Mouse (Mus musculus) kidney, embryonic 16.5 days (tissue): ENCODE data around the gene Dbx2. TPM values are rescaled to one million over a fixed set of nuclear protein-coding genes. Genes with fewer than 3 reads are reported as not detected.

Experiments
- ATAC-seq: fragments of 200-750 bp; cut with Nextera tagmentation; 2 replicates; pipeline ENCODE4 v1.8.0; 2017; ENCODE audit warnings: moderate TSS enrichment; ENCODE audit not compliant: low FRiP score, low TSS enrichment
- H3K27ac ChIP-seq: fragments of 300-500 bp; sonication (generic); 2 replicates; pipeline ENCODE4 v1.5.1; 2014; ENCODE audit warnings: low read length
- H3K27me3 ChIP-seq: fragments of 300-500 bp; sonication (generic); 2 replicates; pipeline ENCODE4 v1.6.1; 2014; ENCODE audit warnings: low read length, control low read depth, mixed read lengths; ENCODE audit not compliant: insufficient read depth
- H3K36me3 ChIP-seq: fragments of 300-500 bp; sonication (generic); 2 replicates; pipeline ENCODE4 v1.6.1; 2014; ENCODE audit warnings: low read length, control low read depth, mixed read lengths; ENCODE audit not compliant: insufficient read depth
- H3K4me1 ChIP-seq: fragments of 300-500 bp; sonication (generic); 2 replicates; pipeline ENCODE4 v1.6.1; 2014; ENCODE audit warnings: low read length, control low read depth, mixed read lengths; ENCODE audit not compliant: insufficient read depth
- H3K4me2 ChIP-seq: fragments of 300-500 bp; sonication (generic); replicated peaks from 2 replicates; pipeline ENCODE4 v1.6.1; 2014; ENCODE audit warnings: low read depth, low read length
- H3K4me3 ChIP-seq: fragments of 300-500 bp; sonication (generic); 2 replicates; pipeline ENCODE4 v1.5.1; 2014; ENCODE audit warnings: mild to moderate bottlenecking, low read length
- H3K9ac ChIP-seq: fragments of 300-500 bp; sonication (generic); replicated peaks from 2 replicates; pipeline ENCODE4 v1.6.1; 2014; ENCODE audit warnings: low read length
- H3K9me3 ChIP-seq: fragments of 300-500 bp; sonication (generic); 2 replicates; pipeline ENCODE4 v1.6.1; 2016; ENCODE audit warnings: low read length, control low read depth
- WGBS: fragments of 180-500 bp; shearing (Covaris S2); extraction: QIAGEN DNeasy Blood & Tissue Kit; methylation state at CpG from one replicate; pipeline ENCODE4 v1.1.7; 2014; 5-methylcytosine and 5-hydroxymethylcytosine counted together
- polyA plus RNA-seq: library from polyadenylated mRNA; unstranded; fragments of >200 nt; fragmentation: Nextera tagmentation; extraction: Ambion mirVana; gene quantifications from 2 replicates; pipeline ENCODE4 v1.2.1, GENCODE M21; 2015

Dbx2 gene
- 0.28 TPM in 1 of 2 replicates, not detected in the other for polyA plus RNA-seq

DNA sequence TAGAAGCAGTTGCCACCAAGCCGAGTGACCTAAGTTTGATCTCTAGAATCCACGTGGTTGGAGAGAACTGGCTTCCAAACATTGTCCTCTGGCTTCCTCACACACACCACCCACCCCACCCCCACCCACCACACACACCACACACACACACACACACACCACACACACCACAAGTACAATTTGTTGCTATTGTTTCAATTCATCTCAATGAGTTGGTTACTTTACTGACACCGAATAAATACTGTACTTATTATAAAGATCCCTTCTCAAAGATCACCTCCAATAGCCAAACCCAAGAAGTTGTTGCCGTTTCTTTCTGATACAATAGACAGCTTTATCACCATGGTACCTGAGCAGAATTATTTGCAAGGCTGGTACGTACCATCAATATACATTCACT lies at the start of gene Dbx2:
Dbx2 (minus strand) TSS at position 101 of the 400 bp plus-strand sequence.
- Histone ChIP-seq H3K4me2 (peak within 1 kb of the TSS; percentile 66), H3K4me3 (peak within 1 kb of the TSS; percentile 46), H3K36me3 (no peaks in the 10 kb centered on the region), H3K27me3 (peaks cover 43% of the 10 kb centered on the region), H3K9ac (no peak within 1 kb of the TSS), H3K9me3 (no peaks in the 10 kb centered on the region), H3K4me1 (peaks cover 13% of the 10 kb centered on the region; the same call in 1 of the 2 replicates), H3K27ac (no peak within 1 kb of the TSS)
- WGBS: 85% methylated on average over 5 of the region's 5 CpGs
- no peak for ATAC-seq

DNA sequence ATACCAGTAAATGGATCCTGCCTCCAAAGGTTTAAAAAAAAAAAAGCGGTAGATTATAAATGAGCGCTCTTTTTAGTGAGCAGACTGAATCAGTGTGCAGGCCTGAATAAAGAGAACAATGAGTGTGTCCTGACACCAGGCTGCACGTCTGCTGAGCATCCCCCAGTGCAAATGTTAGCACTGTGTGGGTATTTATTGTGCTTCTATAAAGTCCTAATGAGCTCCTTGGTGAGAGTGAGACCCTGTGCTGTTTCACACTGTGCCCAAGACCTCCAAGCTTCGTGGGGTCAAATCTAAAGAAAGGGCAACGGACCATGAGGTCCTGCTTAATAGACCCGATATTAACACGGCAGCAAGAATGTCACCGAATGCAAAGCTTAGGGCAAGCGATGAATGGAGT lies 46.4 kb upstream of the Dbx2 start:
- Histone ChIP-seq H3K9me3 (no peaks in the 10 kb centered on the region), H3K4me1 (peaks cover 5% of the 10 kb centered on the region; the same call in 1 of the 2 replicates), H3K36me3 (no peaks in the 10 kb centered on the region), H3K4me3 (no peak overlapping the region), H3K4me2 (no peak overlapping the region), H3K27ac (no peak overlapping the region), H3K9ac (no peak overlapping the region), H3K27me3 (no peaks in the 10 kb centered on the region)
- no peak for ATAC-seq
- 43% methylated on average over 9 of the region's 9 CpGs for WGBS

DNA sequence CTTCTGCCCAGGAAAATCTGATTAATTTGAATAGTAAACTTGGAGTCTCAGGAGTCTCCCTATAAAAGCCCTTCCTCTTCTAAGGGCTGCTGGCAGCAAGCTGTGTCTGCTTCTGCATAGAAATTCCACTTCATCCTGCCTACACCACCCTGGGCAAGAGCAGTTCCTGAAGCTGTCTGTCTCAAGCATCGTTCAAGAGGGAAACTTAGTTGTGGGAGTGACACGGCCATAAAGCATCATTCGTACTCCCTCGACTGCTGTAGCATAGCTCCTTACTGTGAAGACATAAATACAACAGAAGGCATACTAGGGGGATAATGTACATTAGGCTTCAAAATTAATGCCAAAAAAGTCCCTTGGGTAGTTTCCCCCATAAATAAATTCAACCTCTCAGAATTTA lies 45.8 kb upstream of the Dbx2 start:
- ATAC-seq: no peak
- peaks cover 5% of the 10 kb centered on the region; the same call in 1 of the 2 replicates for H3K4me1 ChIP-seq
- H3K27ac ChIP-seq: no peak overlapping the region
- H3K9me3 ChIP-seq: no peaks in the 10 kb centered on the region
- H3K4me3 ChIP-seq: no peak overlapping the region
- WGBS: 20% methylated on average over 4 of the region's 4 CpGs
- no peaks in the 10 kb centered on the region for H3K36me3 ChIP-seq
- no peak overlapping the region for H3K9ac ChIP-seq
- no peak overlapping the region for H3K4me2 ChIP-seq
- H3K27me3 ChIP-seq: no peaks in the 10 kb centered on the region

DNA sequence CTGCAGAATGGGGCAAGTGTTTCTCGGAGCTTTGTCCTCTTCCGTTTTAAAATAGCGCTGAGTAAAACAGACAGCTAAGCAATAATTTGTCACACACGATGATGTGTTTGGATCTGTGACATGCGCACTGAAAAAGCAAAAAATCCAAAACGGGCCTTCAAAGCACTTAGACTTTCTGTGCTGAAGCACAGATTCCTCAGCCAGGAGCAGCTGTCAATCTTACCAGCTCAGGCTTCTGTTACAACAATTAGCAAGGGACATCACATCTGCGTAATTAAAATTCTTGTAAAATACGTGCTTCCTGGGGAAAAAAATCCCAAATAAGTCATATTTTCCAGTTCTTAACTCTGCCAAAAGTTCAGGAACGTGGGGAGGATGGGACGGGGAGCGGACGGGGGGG lies 43.6 kb upstream of the Dbx2 start:
- ATAC-seq: no peak
- Histone ChIP-seq H3K27ac (no peak overlapping the region), H3K36me3 (no peaks in the 10 kb centered on the region), H3K4me2 (no peak overlapping the region), H3K27me3 (no peaks in the 10 kb centered on the region), H3K4me1 (peaks cover 5% of the 10 kb centered on the region; the same call in 1 of the 2 replicates), H3K9me3 (no peaks in the 10 kb centered on the region), H3K9ac (no peak overlapping the region), H3K4me3 (no peak overlapping the region)
- 78% methylated on average over 12 of the region's 12 CpGs for WGBS

DNA sequence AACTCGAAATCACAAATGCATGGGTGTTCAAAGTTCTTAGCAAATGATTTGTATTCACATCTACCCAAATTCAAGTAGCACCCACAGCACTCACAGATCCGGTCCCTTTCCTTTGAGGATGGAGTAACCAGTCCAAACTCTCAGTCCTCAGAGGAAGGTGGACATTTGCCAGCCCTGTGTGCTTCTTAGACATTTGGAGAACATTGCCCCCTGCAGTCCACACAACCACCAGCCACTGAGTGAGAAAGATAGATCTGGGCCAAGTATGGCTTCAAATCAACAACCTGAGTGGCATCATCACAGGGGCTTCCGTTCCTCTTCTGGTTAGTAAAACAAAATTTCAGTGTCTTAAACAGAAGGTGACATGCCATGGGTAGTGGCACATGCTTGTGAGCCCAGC lies 38.0 kb upstream of the Dbx2 start:
- WGBS: 87% methylated on average over 3 of the region's 3 CpGs

DNA sequence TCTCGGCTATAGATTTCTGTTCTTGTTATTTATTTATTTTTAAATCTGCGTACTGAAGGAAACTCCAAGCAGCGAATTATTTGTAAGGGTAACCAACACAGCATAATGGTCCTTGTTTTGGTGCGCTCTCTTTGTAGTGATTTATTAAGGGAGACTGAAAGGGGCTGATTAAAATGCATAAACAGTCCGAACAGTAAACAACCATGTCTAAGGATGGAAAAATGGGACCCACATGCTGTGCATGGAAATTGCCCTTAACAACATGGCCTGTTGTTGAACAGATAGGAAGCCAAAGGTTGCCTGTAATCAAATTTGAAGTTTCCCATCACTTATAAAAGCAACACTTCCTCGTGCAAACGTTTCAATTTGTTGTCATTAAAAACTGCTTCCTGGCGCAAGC lies 35.8 kb upstream of the Dbx2 start:
- H3K9ac ChIP-seq: no peak overlapping the region
- H3K27ac ChIP-seq: no peak overlapping the region
- H3K36me3 ChIP-seq: no peaks in the 10 kb centered on the region
- no peaks in the 10 kb centered on the region; the same call in 1 of the 2 replicates for H3K9me3 ChIP-seq
- no peaks in the 10 kb centered on the region for H3K27me3 ChIP-seq
- no peak overlapping the region for H3K4me3 ChIP-seq
- H3K4me1 ChIP-seq: no peaks in the 10 kb centered on the region
- WGBS: 66% methylated on average over 8 of the region's 8 CpGs
- H3K4me2 ChIP-seq: no peak overlapping the region
- no peak for ATAC-seq

More for the DNA sequence above, 38.0 kb upstream of the Dbx2 start:
- H3K27me3 ChIP-seq: no peaks in the 10 kb centered on the region
- H3K9ac ChIP-seq: no peak overlapping the region
- H3K27ac ChIP-seq: no peak overlapping the region
- ATAC-seq: no peak
- H3K4me1 ChIP-seq: no peaks in the 10 kb centered on the region
- no peaks in the 10 kb centered on the region; the same call in 1 of the 2 replicates for H3K9me3 ChIP-seq
- H3K36me3 ChIP-seq: no peaks in the 10 kb centered on the region
- H3K4me3 ChIP-seq: no peak overlapping the region
- H3K4me2 ChIP-seq: no peak overlapping the region

DNA sequence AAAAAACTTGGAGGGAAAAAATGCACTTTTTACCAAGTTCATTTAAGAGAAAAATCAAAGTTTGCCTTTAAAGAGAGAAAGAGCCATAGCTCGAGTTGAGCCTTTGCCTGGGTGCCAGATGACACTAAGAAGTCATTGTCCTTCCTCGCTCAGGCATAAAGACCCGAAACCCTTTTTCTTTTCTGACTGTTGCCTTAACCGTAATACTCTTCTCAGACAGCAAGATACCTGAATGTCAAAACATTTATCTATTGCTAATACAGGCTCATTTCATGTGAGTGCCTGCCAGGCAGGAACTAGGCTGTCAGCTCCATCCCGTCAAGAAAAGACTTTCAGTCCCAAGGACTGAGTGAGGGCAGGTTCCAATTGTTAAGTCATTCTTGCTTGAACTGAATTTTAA lies 35.4 kb upstream of the Dbx2 start:
- 56% methylated on average over 5 of the region's 5 CpGs for WGBS
- H3K4me2 ChIP-seq: no peak overlapping the region
- no peaks in the 10 kb centered on the region for H3K4me1 ChIP-seq
- H3K36me3 ChIP-seq: no peaks in the 10 kb centered on the region
- no peak for ATAC-seq
- H3K4me3 ChIP-seq: no peak overlapping the region
- H3K9me3 ChIP-seq: no peaks in the 10 kb centered on the region; the same call in 1 of the 2 replicates
- no peak overlapping the region for H3K9ac ChIP-seq
- no peaks in the 10 kb centered on the region for H3K27me3 ChIP-seq
- no peak overlapping the region for H3K27ac ChIP-seq

DNA sequence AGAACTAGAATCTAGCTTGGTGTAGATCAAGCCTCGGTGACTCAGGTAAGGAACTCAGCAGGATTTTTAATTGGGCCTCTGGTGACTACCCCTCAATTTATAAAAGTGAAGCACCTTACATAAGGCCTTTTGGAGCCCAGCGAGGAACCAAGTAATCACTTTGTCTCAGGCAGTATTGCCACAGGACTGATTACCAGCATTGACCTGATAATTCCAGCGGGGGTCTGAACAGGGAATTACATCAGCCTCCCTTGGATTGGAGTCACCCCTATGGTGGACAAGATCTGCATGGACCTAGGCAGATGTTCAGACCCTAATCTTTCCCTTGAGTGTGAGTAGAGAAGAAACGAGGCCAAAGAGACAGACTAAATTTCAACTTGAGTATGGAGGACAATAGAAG lies 26.9 kb upstream of the Dbx2 start:
- Histone ChIP-seq H3K4me1 (no peaks in the 10 kb centered on the region), H3K4me2 (no peak overlapping the region), H3K27ac (no peak overlapping the region), H3K36me3 (no peaks in the 10 kb centered on the region), H3K4me3 (no peak overlapping the region), H3K9ac (no peak overlapping the region), H3K9me3 (no peaks in the 10 kb centered on the region), H3K27me3 (no peaks in the 10 kb centered on the region)
- ATAC-seq: no peak
- WGBS: 91% methylated on average over 4 of the region's 4 CpGs

DNA sequence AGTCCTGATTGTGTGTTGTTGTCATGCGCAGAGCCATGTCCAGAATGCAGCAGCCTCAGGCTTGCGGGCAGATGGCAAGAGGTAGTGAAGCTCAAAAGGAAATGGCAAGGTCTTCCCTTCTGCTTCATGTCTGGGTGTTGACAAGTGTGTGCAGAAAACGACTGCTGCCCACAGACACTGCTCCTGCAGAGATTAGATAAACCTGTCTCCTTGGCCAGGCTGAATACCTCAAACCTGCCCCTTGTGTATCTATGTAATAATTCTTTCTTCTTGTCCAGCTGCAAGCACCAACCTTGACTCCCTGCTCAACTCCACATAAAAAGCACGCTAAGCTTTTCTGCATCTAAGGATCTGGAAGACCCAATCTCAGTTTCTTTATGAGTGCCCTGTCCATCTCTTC lies 19.9 kb upstream of the Dbx2 start:
- H3K27me3 ChIP-seq: no peaks in the 10 kb centered on the region
- no peak overlapping the region for H3K4me3 ChIP-seq
- no peak for ATAC-seq
- H3K36me3 ChIP-seq: no peaks in the 10 kb centered on the region
- no peak overlapping the region for H3K27ac ChIP-seq
- H3K9ac ChIP-seq: no peak overlapping the region
- no peaks in the 10 kb centered on the region for H3K9me3 ChIP-seq
- H3K4me2 ChIP-seq: no peak overlapping the region
- no peaks in the 10 kb centered on the region for H3K4me1 ChIP-seq
- 56% methylated on average over 4 of the region's 4 CpGs for WGBS

DNA sequence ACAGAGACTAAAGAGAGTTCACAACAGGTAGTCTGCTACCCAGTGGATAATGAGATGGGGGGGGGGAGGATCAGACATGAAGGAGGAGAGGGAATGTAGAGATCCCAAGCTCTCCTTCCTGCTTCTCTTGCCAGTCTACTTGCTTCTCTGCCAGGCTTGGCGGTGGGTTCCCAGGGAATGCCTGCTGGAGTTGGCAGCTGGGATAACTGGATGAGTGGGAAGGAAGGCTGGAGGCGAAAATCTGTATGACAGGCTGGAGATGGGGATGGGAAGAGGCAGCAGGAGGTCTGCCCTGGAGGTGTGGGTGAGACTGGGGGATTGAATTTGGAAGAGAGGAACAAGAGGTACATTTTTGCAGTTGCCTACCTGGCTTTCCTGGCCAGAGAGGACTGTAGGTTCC lies 19.4 kb upstream of the Dbx2 start:
- Histone ChIP-seq H3K4me1 (no peaks in the 10 kb centered on the region), H3K9ac (no peak overlapping the region), H3K27ac (no peak overlapping the region), H3K27me3 (no peaks in the 10 kb centered on the region), H3K36me3 (no peaks in the 10 kb centered on the region), H3K9me3 (no peaks in the 10 kb centered on the region), H3K4me3 (no peak overlapping the region), H3K4me2 (no peak overlapping the region)
- WGBS: 98% methylated on average over 2 of the region's 2 CpGs
- no peak for ATAC-seq
